Mouse (Mus musculus): ENCODE measurements at regions not wholly inside any gene's neighbourhood (a gene's known extent, or its start where the extent isn't known, plus 50 kb on each side); places are given as distances from the start of the nearest gene placed in this dataset.

DNA sequence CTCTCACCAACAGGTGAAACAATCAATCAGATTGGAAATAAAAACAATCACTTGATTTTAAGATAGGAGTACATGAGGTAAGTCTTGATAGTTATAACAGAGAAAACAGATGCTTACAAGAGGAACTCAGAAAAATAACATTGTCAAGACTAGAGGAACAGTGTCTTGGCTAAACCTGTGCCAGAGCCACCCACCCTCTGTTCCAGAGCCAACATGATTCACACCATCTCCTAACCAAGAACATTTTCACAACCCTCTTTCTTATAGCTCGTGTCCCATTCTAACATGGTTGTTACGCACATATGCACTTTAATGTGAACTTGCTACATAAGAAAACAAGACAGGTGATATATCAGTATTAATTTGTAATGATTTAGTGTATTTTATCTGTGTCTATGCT lies 565.6 kb downstream of the Defb40 start:
- 85% methylated on average over 2 of the region's 2 CpGs for WGBS

DNA sequence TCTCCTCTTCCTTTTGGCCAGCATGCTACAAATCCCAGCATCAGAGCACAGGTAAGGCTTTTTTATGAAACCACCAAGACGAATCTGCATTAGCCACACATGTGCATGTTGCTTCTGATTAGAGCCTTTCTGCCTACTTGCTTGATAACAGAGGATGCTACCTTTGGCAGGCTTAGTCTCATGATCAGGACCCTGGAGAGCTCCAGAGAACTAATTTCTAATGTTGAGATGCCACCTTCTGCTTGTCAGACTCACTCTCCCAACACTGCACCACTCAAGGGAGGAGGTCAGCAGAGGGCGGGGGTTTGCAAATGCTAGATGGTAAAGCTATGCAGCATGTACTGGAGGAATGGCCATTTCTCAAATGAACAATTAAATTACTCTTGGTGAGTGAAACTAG lies 571.6 kb downstream of the Defb40 start:
- WGBS = 62% methylated on average over 2 of the region's 2 CpGs
- no peak for DNase-seq (ENCODE audit: low spot score)

More for the DNA sequence above, 565.6 kb downstream of the Defb40 start:
- H3K9me3 ChIP-seq = no peaks in the 10 kb centered on the region
- no peaks in the 10 kb centered on the region for H3K27me3 ChIP-seq (ENCODE audit: insufficient read depth, poor library complexity, severe bottlenecking)
- H3K4me1 ChIP-seq (replicated peaks) = no peaks in the 10 kb centered on the region
- no peaks in the 10 kb centered on the region for H3K36me3 ChIP-seq
- no peak overlapping the region for H3K4me3 ChIP-seq
- H3K27ac ChIP-seq = no peak overlapping the region
- DNase-seq (ENCODE audit: low spot score) = no peak

DNA sequence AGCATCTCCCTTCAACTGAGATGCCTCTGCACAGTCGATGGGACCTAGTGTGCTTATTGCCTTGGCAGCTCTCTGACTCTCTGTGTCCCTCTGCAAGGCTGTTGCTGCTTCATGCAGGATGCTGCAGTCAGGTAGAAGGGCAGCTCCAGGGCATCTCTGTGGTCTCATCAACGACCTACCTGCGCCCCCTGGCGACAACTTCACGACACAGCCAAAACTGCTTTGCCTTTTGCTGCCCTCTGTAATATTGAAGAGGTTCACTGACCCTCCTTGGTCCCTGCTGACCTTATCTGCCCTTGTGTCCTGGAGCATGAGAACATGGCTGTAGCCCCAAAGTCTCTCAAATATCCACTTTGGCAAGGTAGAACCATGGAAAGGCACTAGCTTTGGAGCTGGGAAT lies 589.7 kb downstream of the Defb40 start:
- Histone ChIP-seq H3K27me3 (ENCODE audit: insufficient read depth, poor library complexity, severe bottlenecking) (no peaks in the 10 kb centered on the region), H3K36me3 (no peaks in the 10 kb centered on the region), H3K27ac (no peak overlapping the region), H3K4me3 (no peak overlapping the region), H3K4me1 (replicated peaks) (no peaks in the 10 kb centered on the region), H3K9me3 (no peaks in the 10 kb centered on the region)
- peak; percentile 62 for DNase-seq (ENCODE audit: low spot score)
- WGBS = 4% methylated on average over 5 of the region's 5 CpGs

More for the DNA sequence above, 571.6 kb downstream of the Defb40 start:
- H3K36me3 ChIP-seq = no peaks in the 10 kb centered on the region
- no peak overlapping the region for H3K4me3 ChIP-seq
- no peaks in the 10 kb centered on the region for H3K9me3 ChIP-seq
- H3K4me1 ChIP-seq (replicated peaks) = no peaks in the 10 kb centered on the region
- H3K27ac ChIP-seq = no peak overlapping the region
- H3K27me3 ChIP-seq (ENCODE audit: insufficient read depth, poor library complexity, severe bottlenecking) = no peaks in the 10 kb centered on the region

DNA sequence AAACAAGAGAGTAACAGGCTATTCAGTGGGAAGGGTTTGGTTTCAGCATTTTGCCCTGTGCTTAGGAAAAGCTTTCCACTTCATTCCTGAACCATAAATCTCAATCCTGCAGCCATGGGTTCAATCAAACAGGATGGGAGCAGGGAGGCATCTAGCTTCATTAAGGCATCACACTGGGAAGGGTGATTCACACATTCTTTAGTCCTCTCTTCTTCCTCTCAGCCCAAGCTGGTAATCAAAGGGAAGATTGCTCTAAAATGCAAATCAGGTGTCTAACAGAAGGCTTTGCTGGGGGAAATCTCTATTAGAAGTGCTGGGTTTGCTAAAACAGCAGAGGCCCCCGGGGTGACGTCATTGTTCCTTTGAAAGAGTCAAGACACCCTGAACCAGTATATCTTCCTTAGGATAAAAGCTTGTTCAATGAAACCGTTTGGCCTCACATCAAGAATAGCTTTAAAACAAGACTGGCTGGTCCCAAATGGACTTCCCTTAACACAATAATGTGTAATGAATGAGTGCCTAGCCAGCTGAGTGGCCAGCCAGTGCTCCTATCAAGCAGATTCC lies 596.4 kb downstream of the Defb40 start:
- no peaks in the 10 kb centered on the region for H3K4me1 ChIP-seq (replicated peaks)

DNA sequence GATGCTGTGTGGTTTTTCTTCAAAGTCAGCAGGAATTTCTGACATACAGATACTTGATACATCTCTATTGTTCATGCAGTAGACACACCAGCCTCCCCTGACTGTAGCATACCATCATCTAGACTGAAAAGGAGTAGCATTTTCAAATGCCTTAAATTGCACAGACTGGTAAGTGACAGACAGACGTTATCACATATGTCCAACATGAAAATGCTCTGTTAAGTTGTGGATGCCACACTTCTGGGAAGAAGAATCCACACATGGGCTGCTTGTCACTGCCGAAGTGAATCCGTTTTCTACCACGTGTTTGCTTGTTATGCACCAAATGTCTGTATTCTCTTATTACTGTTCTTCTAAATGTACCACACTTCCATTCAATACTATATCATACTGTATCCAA lies 629.3 kb downstream of the Defb40 start:
- H3K9me3 ChIP-seq = no peaks in the 10 kb centered on the region
- 89% methylated on average over 4 of the region's 4 CpGs for WGBS
- no peak overlapping the region for H3K27ac ChIP-seq
- H3K27me3 ChIP-seq (ENCODE audit: insufficient read depth, poor library complexity, severe bottlenecking) = no peaks in the 10 kb centered on the region
- no peak overlapping the region for H3K4me3 ChIP-seq
- H3K36me3 ChIP-seq = no peaks in the 10 kb centered on the region
- no peaks in the 10 kb centered on the region for H3K4me1 ChIP-seq (replicated peaks)
- DNase-seq (ENCODE audit: low spot score) = no peak

More for the DNA sequence above, 596.4 kb downstream of the Defb40 start:
- no peak for DNase-seq (ENCODE audit: low spot score)
- Histone ChIP-seq H3K4me3 (no peak overlapping the region), H3K27ac (no peak overlapping the region), H3K27me3 (ENCODE audit: insufficient read depth, poor library complexity, severe bottlenecking) (no peaks in the 10 kb centered on the region), H3K36me3 (no peaks in the 10 kb centered on the region), H3K9me3 (no peaks in the 10 kb centered on the region)
- 15% methylated on average over 3 of the region's 3 CpGs for WGBS

DNA sequence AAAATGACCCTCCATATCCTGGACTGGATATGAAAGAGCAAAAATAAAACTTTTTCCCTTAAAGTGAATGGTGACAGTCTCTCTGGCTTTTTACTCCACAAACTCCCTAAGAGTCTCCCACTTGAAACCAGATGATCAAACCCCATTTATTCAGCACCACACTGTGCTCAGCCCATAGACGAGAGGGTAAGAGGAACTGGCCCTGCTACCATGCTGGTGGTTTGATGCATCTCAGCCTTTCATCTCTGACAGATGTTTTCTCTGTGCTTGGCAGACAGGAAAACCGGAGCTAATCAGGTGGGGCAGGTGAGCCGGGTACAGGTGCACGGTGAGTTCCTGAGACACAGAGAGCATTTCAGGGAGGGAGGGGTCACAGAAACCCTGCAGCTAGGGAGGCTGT lies 631.8 kb downstream of the Defb40 start:
- Histone ChIP-seq H3K4me1 (replicated peaks) (no peaks in the 10 kb centered on the region), H3K9me3 (no peaks in the 10 kb centered on the region), H3K27me3 (ENCODE audit: insufficient read depth, poor library complexity, severe bottlenecking) (no peaks in the 10 kb centered on the region), H3K36me3 (no peaks in the 10 kb centered on the region), H3K27ac (no peak overlapping the region), H3K4me3 (no peak overlapping the region)
- no peak for DNase-seq (ENCODE audit: low spot score)
- WGBS = 67% methylated on average over 4 of the region's 4 CpGs

DNA sequence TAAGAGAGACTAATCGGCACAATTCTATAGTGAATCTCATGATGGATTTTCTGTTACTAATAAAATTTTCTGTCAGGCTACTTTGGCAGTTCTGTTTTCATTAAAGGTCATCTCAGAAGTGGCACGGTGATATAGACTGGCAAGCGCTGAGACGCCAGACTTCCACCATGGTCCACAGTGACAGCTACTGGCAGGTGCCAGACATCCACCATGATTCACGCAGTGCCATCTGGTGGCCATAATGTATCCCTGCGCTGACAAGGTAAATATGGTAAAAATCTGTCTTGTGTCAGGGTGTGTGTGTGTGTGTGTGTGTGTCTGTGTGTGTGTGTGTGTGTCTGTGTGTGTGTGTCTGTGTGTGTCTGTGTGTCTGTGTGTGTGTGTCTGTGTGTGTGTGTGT lies 632.7 kb downstream of the Defb40 start:
- WGBS = 39% methylated on average over 6 of the region's 6 CpGs

DNA sequence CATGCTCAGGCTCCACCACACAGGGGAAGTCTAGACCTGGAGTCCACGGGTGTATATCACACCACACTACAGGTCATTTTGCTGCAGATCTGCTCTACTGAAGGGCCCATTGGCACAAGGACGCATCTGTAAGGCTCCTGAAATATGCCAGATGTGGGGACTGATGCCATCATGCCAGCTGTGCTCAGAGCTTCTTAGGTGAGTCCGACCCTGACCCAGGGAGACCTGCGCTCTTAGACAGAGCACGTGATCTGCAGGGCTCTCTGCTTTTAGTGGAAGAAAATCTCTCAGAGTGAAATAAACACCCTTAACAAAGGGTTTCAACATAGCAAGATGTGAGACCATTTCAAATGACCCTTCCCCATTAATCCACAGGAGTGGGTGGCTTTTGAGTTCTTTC lies 633.2 kb downstream of the Defb40 start:
- Histone ChIP-seq H3K9me3 (no peaks in the 10 kb centered on the region), H3K27ac (no peak overlapping the region), H3K27me3 (ENCODE audit: insufficient read depth, poor library complexity, severe bottlenecking) (no peaks in the 10 kb centered on the region), H3K36me3 (no peaks in the 10 kb centered on the region), H3K4me1 (replicated peaks) (no peaks in the 10 kb centered on the region), H3K4me3 (no peak overlapping the region)
- DNase-seq (ENCODE audit: low spot score) = no peak
- 83% methylated on average over 5 of the region's 5 CpGs for WGBS

More for the DNA sequence above, 632.7 kb downstream of the Defb40 start:
- no peaks in the 10 kb centered on the region for H3K27me3 ChIP-seq (ENCODE audit: insufficient read depth, poor library complexity, severe bottlenecking)
- no peaks in the 10 kb centered on the region for H3K4me1 ChIP-seq (replicated peaks)
- no peaks in the 10 kb centered on the region for H3K36me3 ChIP-seq
- no peak overlapping the region for H3K4me3 ChIP-seq
- H3K9me3 ChIP-seq = no peaks in the 10 kb centered on the region
- peak; percentile 55 for DNase-seq (ENCODE audit: low spot score)
- no peak overlapping the region for H3K27ac ChIP-seq

DNA sequence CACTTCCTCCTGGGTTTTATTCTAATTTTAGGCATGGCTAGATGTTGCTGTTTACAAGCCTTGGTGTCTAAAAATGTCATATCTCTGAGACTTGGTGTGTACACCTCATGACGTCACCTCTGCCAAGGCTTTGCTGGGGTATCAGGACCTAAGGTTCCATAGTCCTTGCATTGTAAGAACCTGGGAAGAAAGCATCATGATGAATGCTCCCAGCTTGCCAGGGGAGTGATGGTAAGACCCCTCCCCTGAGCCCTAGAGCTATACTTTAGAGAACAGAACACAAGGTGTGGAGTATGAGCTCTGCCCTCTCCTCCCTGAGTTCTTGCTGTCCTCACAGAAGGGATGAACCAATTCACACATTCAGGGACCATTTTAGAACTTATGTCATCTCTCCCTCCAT lies 642.5 kb downstream of the Defb40 start:
- no peak for DNase-seq (ENCODE audit: low spot score)
- 95% methylated on average over 1 of the region's 1 CpGs for WGBS
- Histone ChIP-seq H3K4me1 (replicated peaks) (no peaks in the 10 kb centered on the region), H3K4me3 (no peak overlapping the region), H3K27ac (no peak overlapping the region), H3K27me3 (ENCODE audit: insufficient read depth, poor library complexity, severe bottlenecking) (no peaks in the 10 kb centered on the region), H3K9me3 (no peaks in the 10 kb centered on the region), H3K36me3 (no peaks in the 10 kb centered on the region)

DNA sequence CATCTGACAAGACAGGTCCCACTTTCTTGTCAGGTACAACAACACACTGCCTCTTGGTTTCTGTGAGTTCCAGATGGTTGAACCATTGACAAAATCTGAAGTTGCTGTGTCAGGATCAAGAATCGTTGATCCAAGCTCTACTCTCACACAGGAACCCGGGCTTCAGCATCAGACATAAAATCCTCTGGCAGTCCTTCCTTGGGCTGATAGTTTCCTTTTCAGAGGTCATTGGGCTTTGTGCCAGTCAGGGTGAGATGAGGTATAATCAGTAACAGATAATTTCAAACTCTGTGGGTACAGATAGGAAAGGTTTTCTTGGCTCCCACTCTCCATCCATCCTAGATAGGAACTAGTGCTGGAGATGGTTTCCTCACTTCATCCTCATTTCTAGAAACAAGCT lies 649.5 kb downstream of the Defb40 start:
- 93% methylated on average over 2 of the region's 2 CpGs for WGBS
- H3K9me3 ChIP-seq = no peaks in the 10 kb centered on the region
- H3K27ac ChIP-seq = no peak overlapping the region
- H3K36me3 ChIP-seq = no peaks in the 10 kb centered on the region
- DNase-seq (ENCODE audit: low spot score) = no peak
- H3K27me3 ChIP-seq (ENCODE audit: insufficient read depth, poor library complexity, severe bottlenecking) = no peaks in the 10 kb centered on the region
- no peak overlapping the region for H3K4me3 ChIP-seq
- no peaks in the 10 kb centered on the region for H3K4me1 ChIP-seq (replicated peaks)

DNA sequence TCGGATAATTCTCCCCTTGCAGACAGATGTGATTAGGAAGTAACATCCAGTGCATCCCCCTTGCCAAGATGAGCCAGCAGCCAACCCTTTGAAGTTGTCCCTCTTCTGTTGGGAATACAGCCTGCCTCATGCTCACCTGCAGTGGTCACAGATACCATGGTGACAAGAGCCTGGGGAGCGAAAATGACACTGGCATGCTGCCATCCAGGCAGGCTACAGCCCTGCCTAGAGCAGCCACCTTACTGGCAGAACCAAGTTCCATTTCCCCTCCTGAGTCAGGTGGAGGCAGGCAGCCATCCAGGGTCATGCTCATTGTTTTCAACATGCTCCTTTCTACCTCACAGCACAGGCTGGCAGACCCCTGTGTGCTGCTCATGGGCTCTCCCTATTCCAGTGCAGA lies 661.6 kb downstream of the Defb40 start:
- 81% methylated on average over 2 of the region's 2 CpGs for WGBS
- no peaks in the 10 kb centered on the region for H3K9me3 ChIP-seq
- no peaks in the 10 kb centered on the region for H3K4me1 ChIP-seq (replicated peaks)
- no peak overlapping the region for H3K27ac ChIP-seq
- H3K4me3 ChIP-seq = no peak overlapping the region
- no peak for DNase-seq (ENCODE audit: low spot score)
- H3K27me3 ChIP-seq (ENCODE audit: insufficient read depth, poor library complexity, severe bottlenecking) = no peaks in the 10 kb centered on the region
- no peaks in the 10 kb centered on the region for H3K36me3 ChIP-seq

DNA sequence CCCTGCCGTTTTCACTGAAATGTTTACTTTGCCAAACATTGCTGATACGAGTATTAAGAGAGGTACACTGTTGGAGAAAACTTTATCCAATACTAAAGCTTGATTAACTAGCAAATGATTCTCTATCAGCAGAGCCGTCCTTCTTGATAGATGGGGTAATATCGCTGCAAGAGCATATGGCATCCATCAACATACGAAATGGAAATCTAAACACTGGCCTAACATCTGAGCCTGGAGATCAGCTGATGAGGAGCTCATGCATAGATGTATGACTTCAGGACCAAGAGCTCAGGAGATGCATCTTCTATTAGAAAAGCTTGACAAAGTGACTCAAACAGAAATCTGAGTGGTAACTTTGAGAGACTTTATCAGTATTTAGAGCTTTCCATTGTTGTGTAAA lies 666.5 kb downstream of the Defb40 start:
- Histone ChIP-seq H3K9me3 (no peaks in the 10 kb centered on the region), H3K27ac (no peak overlapping the region), H3K36me3 (no peaks in the 10 kb centered on the region), H3K27me3 (ENCODE audit: insufficient read depth, poor library complexity, severe bottlenecking) (no peaks in the 10 kb centered on the region), H3K4me1 (replicated peaks) (no peaks in the 10 kb centered on the region), H3K4me3 (no peak overlapping the region)
- peak; percentile 3 for DNase-seq (ENCODE audit: low spot score)
- WGBS = 75% methylated on average over 5 of the region's 5 CpGs

DNA sequence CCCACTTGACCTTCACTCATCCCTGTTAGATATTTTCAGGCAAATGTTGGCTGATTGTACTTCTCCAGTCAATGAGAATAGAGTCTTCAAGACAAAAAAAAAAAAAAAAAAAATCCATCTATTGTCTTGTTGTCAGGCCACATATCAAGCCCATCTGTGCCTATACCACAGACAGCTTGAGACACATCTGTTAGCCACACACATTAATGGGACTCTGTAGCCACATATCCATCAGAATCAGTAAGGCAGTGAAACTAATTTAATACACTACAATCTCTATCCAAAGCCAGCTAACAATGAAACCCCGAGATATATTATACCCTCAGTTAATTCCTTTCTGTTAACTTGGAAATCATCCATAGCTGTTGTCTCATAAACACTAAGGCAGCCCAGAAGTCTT lies 667.1 kb downstream of the Defb40 start:
- no peak overlapping the region for H3K4me3 ChIP-seq
- WGBS = 75% methylated on average over 1 of the region's 1 CpGs
- H3K27ac ChIP-seq = no peak overlapping the region; the same call in 1 of the 2 replicates
- no peaks in the 10 kb centered on the region for H3K9me3 ChIP-seq
- no peaks in the 10 kb centered on the region for H3K36me3 ChIP-seq
- H3K4me1 ChIP-seq (replicated peaks) = no peaks in the 10 kb centered on the region
- no peaks in the 10 kb centered on the region for H3K27me3 ChIP-seq (ENCODE audit: insufficient read depth, poor library complexity, severe bottlenecking)
- no peak for DNase-seq (ENCODE audit: low spot score)

All from hindbrain, embryonic 10.5 days (tissue).